Mouse (Mus musculus): ENCODE results near the gene 1700017B05Rik.
"Not testable (repeated sequence)": the region's sequence is repeated elsewhere in the genome, so short reads cannot be mapped to it uniquely, and the experiment has no call there.

Gene 1700017B05Rik

DNA sequence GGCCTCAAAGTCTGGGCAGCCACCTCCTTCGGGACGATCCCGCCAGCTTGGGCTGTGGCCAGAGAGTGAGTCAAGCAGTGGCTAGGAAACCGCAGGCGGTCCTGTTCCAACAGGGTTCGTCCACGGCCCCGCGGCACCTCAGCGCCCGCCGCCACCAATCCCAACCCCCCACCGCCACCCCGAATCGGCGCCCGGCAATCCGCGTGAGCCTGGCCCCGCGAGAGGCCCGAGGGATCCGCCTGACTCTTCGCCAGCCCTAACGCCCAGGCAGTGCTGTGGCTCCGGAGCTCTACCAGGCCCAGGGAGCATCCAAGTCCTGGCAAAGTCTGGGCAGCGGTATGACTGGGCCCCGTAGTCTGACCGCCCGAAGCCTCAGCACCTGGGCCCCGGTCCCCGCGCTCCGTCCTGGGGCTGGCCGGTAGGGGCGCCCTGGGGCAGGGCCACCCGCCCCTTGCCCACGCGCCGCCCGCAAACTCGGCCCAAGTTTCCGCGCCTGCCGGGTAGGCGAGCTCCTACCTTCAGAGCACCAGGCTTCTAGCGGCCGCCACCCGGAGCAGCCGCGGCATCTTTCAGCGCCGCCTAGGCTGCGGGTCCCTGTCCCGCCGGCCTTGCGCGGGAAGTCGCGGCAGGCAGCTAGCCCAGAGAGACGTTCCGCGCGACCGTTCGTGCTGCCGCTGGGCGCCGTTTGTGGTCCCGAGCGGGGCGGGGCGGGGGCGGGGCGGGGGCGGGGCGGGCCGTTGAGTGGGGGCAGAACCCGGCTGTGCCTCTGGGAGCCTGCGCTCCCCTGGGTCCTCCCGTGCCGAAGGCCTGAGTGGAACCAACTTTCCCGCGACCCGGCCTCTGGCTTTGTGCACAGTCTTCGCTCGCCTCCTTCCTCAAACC is at the start of gene 1700017B05Rik:
Gene 1700017B05Rik, minus strand, starts transcription at position 700 of the 882 bp plus-strand sequence.
- DNase-seq (ENCODE audit: low spot score): no peak

DNA sequence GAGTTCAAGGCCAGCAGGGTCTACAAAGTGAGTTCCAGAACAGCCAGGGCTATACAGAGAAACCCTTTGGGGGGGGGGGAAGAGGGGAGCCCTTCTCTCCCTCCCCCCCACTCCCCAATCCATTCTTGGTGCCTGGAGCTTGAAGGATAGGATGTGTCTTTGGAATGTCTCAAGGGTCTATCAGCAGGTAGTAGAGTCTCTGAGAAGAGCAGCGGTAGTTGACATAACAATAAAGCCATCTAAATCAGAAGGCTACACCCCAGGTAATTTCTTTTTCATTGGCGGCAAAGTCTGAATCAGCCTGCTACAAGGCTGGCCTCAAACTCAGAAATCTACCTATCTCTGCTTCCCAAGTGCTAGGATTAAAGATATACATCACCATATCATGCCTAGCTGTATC is 48.5 kb upstream of the 1700017B05Rik start:
- no peak for DNase-seq (ENCODE audit: low spot score)

DNA sequence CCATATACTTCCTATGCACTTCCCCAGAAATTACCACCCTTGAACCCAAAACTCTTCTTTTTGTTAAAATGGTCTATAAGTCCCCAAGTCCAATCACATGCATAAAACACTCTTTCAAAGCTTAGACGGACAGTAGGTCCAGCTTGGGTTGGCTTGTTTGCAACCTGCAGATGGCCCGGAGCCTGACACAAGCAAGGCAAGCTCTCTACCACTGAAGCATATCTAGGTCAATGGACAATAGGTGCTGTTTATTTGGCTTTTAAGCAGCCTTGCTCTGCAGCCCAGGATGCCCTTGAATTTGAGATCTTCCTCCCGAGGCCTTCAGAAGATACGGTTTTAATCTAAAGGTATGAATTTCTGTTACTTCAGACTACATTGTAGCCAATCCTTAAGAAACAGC is 46.9 kb upstream of the 1700017B05Rik start:
- no peak for DNase-seq (ENCODE audit: low spot score)

DNA sequence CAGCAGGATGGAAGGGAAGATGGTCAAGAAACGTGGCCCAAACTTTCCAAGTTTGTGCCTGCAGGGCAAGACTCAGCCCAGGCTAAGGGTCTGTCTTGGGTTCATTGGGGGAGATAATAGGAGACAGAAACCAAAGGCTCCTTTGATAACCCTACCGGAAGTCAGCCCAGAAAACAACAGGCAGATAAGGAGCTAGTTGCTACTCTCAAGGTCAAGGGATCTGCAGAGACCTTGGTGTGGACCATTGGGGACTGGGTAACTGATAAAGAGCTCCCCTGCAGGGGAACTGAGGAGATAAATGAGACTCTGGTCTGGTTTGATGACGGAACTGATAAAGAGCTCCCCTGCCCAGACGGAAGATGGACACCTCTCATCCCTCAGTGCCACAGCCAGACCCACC is 45.0 kb upstream of the 1700017B05Rik start:
- no peak for DNase-seq (ENCODE audit: low spot score)

DNA sequence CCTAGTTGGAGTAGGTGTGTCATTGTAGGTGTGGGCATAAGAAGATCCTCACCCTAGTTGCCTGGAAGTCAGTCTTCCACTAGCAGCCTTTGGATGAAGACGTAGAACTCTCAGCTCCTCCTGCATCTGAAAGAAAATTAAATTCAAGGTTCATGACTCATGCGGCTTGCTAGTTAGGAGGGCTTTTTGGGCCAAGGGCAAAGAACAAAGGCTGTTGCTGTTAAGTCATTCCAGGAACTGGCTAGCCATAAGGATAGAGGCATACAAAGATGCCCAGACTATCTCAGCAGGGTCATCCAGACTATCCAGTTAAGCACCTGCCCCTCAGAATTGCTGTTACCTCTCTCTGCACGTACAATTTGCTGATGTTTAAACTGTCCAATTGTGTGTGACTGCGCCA is 42.3 kb upstream of the 1700017B05Rik start:
- not testable (repeated sequence) for DNase-seq (ENCODE audit: low spot score)

DNA sequence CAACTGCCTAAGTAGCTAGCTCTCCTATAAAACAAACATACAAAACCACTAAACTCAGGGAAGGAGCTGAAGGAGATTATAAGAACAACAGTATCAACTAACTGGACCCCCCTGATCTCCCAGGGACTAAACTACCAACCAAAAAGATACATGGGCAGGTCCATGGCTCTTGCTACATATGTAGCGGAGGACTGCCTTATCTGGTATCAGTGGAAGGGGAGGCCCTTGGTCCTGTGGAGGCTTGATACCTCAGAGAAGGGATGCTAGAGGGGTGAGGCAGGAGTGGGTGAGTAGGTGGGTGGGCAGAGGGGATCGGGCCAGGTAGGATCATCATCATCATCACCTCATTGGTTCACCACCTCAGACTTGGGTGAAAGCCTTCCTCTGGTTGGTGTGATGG is 41.8 kb upstream of the 1700017B05Rik start:
- no peak for DNase-seq (ENCODE audit: low spot score)

DNA sequence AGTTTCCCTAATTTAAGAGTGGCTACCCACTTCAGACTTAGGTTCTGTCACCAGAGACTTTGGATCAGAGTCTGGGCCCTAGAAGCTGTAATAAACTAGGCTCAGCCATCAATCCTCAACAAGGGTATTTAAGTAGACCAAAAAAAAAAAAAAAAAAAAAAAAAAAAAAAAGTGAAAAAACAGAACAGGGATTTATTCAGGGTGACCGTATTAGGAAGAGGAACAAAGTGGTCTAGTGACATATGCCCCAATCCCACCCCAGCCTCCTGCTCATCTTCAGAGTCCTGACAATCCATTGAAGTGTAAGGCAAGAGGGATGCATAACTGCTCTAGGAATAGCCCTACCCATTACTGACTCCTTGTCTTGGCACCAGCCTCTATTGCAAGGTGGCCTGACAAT is 40.9 kb upstream of the 1700017B05Rik start:
- no peak for DNase-seq (ENCODE audit: low spot score)

DNA sequence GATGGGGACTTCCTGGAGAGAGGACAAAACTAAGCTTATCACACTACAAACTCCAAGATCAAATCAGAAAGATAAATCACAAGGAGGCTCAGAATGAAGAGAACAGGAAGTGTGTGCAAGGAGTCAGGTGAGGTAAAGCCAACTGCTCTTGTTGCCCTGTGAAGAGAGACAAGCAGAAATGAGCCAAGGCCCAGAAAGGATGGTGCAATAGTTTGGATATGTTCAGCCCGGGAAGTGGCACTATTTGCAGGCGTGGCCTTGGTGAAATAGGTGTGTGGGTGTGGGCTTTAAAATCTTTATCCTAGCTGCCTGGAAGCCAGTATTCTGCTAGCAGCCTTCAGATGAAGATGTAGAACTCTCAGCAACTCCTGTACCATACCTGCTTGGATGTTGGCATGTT is 38.4 kb upstream of the 1700017B05Rik start:
- DNase-seq (ENCODE audit: low spot score): no peak

DNA sequence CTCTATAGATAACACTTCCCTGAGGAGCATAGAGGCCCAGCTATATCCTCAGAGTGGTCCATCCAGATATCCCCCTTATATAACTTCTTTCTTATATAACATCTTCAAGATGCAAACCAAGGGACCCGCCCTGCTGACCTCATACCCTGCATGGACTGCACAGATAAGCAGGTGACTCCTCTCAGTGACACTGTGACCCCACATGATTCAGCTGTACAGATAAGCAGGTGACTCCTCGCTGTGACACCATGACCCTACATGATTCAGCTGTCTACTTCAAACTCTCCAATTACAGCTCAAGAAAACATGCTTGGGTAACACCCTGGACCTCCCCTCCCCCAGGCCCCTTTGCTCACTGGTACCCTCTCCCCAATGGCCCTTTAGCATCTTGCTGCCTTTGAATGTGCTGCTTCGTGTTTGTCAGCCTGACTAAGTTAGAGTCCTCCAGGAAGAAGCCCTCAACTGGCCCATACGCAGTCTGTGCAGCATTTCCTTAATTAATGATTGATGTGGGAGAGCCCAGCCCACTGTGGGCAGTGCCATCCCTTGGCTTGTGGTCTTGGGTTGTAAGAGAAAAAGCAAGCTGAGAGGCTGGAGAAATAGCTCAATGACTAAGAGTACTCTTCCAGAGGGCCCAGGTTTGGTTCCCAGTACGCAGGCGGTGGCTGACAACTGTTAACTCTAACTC is 37.5 kb upstream of the 1700017B05Rik start:
- no peak for DNase-seq (ENCODE audit: low spot score)

DNA sequence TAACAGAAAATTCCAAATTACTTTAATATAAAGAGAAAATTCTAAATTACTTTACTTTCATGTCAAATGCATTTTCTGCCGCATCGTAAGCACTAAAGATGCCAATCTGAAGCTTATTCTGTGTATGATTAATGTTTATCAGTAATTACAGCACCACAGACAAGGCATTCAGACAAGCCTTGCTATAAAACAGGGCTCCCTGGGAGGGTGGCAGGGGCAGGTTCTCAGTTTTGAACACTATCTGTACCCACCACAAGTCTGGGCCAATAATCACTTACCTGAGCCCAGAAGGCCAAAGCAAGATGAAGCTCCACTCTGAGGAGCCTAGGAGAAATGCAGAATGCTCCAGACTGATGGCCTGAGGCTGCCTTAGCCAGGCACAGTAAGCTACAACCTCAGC is 35.5 kb upstream of the 1700017B05Rik start:
- DNase-seq (ENCODE audit: low spot score): no peak

DNA sequence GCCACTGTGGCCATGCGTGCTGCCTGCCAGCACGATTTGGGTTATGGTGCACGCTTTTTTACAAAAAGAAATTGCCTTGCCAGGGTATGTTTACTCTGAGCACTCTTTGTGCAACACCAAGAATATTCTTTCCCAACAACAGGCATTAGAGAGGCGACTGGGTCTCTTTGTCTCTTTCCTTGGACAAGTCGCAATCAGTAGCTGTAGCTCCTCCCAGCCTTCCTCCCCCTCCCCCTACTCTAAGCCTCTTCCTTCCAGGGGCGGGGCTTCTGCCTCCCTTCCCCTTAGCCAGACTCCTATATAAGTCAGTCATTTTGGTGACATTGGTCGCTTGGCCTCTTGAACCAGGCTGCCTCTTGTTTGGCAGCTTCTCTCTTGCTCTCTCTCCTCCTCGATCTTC is 33.9 kb upstream of the 1700017B05Rik start:
- no peak for DNase-seq (ENCODE audit: low spot score)

DNA sequence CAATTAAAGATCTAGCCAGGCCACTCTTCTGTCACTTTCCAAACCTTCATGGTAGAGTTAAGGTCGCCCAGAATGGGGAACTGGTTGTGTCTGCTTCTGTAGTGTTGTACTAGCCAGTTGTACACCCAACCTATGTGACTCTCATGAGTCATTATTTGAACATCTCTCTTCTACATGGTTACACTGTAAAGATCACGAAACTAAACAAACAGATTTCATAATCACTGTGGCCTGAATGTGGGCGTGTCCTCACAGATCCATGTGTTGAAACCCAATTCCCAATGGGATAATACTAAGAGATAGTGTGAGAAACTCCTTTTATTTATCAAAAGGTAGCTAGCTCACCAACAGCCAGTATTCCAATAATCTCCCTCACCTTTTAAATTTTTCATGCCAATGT is 33.3 kb upstream of the 1700017B05Rik start:
- DNase-seq (ENCODE audit: low spot score): no peak

DNA sequence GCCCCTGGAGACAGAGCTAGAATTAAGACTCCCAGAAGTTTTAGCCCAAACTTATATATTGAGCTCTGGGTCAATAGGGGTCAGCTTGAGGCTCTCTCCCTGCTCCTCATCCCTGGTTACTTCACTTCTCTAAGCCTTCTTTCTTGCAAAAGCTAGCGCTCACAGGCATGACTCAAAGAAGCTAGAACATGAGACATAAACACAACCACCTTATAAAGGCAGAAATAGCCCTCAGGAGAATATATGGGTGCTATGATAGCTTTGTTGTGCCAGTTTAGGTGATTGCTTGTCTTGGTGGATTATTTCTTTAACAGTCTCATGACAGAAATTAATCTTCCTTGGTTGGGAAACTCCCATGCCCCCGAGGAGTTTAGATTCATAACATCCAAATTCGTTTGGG is 32.5 kb upstream of the 1700017B05Rik start:
- DNase-seq (ENCODE audit: low spot score): no peak

DNA sequence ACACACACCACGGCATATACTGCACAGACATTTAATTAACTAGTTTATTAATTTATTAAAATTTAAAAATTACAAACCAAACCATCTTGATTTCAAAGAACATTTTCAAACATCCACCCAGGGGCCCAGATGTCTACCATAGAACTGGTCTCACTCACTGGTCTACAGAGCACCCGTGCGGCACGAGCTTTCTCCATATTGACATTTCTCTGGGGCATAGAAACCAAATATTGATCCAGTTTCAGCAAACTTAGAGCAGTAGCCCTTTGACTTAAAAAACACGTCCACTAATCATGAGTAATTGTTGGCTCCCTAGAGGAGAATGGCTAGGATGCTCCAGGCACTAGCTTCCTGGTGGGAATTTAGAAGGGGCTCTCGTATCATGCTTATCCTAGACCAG is 24.8 kb upstream of the 1700017B05Rik start:
- DNase-seq (ENCODE audit: low spot score): no peak

DNA sequence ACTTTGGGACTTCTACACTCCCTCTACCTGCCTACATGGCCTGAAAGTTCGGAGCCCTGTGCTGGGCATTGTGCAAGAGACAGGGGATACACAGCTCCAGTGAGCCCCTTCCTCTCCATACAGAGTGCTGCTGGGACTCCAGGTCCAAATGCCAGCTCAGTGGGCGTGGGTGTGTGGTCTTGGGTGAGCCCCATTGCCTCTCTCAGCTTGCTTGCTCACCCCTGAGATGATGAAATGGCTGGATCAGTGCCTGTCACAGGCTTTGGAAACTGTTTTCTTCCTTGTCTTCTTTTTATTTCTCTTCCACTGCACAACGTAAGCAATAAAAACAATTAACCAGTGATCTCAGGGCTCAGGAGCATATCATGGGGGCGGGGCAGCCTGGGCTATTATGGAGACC is 20.9 kb upstream of the 1700017B05Rik start:
- DNase-seq (ENCODE audit: low spot score): no peak

DNA sequence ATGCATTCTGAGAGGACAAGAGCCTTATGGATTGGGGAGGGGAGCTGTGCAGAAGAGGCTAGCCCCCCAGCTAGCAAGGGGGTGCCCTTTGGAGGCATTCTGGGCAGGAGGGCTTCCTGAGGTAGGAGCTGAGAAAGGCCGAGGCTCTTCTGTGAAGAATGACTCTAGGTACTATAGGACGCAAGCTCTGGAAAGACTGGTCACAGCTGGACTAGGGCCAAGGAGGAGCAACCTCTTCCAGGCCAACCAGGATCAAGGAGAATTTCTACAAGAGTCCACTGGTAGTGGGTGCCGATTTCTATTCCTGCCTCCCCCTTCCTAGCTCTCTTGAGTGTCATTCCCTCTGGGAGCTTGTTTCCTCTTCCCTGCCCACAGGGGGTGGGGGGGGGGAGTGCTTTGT is 20.3 kb upstream of the 1700017B05Rik start:
- no peak for DNase-seq (ENCODE audit: low spot score)

DNA sequence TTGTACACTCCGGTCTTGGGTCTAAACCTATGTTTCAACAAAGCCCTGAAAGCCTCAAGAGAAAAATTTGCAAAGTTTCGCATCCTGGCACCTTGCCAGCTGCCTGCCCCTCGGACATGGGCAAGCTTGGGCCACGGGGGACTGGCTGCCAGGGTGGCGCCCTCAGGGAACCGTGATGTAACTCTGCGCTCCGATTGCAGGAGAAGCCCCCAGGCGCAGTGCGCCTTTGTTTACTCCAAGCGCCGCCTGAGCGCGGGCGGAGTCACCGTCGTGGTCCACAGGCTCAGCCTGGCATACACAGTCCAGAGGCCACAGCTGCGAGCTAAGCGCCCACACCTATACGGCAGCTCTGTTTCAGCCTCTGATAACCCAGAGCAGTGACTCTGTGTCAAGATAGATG is 19.1 kb upstream of the 1700017B05Rik start:
- DNase-seq (ENCODE audit: low spot score): no peak

DNA sequence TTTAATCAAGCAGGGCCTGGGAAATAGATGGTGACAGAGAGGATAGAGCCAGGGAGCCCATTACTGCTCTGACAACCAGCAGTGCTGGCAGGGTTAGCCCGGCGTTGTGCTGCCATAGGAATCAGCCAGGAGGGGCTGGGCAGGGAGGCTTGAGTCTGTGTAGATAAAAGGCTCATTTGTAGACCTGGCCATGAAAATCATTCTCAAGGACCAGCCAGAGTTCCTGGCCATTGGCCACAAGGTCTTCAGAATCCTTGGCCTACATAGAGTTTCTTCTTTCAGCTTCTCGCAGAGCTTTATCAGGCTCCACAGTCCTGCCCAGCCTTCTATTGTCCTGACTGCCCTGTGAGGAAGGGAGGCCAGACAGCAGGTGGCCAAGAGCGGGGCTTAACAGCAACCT is 17.0 kb upstream of the 1700017B05Rik start:
- DNase-seq (ENCODE audit: low spot score): no peak

DNA sequence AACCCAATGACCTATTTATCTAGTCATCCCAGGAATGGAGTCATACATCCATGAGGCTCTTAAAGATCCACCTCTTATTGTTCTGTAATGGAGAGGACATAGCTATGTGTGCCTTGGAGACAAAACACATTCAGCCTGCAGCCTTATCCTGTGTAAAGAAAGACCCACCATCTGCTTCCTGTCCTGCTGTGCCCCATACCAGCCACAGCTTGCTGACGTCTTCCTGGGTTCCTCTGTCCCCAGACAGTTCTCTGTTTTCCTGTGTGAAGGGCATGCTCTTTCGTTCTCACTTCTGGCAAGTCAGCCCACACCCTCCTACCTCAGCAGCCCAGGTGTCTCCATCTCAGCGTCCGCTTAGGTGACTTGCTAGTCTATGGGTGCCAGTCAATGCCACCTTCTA is 15.9 kb upstream of the 1700017B05Rik start:
- DNase-seq (ENCODE audit: low spot score): no peak

DNA sequence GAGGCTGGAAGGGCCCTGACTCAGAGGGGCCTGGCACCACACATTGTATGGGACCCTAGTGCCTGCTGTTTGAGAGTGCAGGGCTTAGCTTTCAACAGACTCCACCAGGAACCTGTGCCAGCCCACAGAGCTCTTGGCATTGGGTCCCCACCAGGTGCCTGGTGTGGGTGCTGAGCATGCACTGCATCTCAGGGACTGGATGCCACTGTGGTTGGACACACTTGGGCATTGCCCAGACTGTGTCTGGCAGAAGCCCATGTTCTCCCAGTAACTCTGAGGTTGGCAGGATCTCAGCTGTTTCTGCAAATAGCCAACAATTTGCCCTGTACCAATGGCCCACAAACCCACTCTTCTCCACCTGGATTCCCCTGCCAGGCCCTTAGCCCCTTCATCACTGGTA is 13.9 kb upstream of the 1700017B05Rik start:
- DNase-seq (ENCODE audit: low spot score): no peak

DNA sequence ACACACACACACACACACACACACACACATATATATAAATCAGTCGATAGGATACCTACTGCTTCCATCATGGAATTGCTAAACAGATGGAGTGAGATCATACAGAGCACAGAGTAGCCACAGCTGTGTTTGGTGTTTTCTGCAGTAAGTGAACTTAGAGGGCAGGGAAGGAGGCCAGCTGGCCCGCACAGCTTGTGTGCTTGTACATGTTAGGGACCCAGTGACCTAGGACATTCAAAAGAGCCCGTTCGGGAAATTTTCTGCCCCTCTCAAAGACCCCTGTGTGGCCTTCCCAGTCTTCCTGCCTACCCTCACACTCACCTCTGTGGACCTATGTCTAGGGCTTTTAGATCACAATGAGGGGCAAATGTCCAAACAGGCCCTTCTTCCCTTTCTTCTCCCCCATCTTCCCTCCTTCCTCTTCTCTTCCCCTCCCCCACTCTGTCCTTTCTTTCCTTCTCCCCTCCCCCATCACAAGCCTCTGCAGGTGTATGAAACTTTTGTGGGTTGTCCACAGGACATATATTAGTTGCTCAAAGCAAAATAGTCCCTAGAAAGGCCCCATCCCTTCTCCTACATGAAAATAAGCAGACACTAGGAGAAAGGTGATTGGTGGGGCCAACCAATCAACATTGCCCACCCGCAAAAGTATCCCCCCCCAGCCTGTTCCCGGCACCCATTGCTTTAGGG is 11.5 kb upstream of the 1700017B05Rik start:
- DNase-seq (ENCODE audit: low spot score): no peak

DNA sequence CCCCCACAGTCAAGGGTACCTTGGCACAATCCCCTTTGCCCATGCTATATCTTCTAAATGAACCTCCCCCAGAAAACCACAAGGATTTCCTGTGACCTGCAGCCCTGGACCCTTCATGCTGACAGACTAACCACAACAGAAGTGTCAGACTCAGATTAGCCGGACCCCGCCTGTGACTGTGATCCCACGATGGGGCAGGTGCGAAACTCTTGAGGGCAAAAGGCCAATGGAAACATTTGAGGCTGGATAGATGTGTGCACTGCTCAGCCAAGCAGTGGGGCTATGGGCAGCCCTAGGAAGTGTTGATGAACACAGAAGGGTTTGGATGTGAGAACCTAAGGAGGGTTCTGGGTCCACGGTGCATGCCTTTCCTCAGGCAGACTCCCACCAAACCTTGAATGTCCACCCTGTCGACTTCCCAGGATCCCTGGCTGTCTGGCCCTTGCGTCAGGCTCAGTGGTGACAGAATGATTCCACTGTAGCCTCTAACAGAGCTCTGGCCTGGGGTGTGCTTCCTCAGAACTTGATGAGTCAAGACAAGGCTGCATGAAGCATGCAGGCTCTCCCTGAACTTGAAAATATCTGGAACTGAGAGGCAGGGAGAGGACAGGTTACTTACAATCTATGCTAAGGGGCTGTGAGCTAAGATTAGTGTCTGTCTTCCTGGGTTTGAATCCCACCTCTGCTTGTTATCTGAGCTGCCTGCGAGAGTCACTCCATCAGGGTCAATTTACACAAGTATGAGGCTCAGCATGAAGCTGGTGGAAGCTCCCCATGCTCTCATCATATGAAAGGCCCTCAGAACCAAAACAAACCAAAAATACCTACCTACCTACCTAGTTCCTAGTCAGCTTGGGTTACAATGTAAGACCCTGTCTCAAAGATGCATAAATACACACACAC is 10.7 kb upstream of the 1700017B05Rik start:
- DNase-seq (ENCODE audit: low spot score): no peak
